Mouse (Mus musculus): ENCODE data around the gene Wfdc11.
"Not testable (repeated sequence)": the region's sequence is repeated elsewhere in the genome, so short reads cannot be mapped to it uniquely, and the experiment has no call there.

The Wfdc11 gene

DNA sequence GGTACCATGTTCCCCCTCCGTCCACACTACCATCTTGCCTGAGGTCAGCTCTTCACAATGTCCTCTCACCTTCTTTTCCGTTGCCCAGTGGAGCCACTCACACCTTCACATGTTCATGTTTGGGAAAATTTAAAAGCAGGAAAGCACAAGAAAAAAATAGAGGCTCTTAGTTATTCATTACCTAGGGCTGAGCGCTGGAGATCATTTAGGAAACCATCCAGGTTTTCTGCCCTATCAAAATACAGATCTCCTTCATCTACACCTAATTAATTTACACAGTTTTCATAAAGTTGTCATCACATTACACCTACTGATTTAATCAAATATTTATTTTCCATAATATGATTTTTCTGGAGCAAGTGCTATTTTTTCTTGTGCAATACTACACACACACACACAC, 35.2 kb downstream of the Wfdc11 start, which contains the start of gene Wfdc16:
Gene Wfdc16 (minus strand): TSS at position 101 of the 400 bp plus-strand sequence.
- no peak for DNase-seq (ENCODE audit: low spot score)

DNA sequence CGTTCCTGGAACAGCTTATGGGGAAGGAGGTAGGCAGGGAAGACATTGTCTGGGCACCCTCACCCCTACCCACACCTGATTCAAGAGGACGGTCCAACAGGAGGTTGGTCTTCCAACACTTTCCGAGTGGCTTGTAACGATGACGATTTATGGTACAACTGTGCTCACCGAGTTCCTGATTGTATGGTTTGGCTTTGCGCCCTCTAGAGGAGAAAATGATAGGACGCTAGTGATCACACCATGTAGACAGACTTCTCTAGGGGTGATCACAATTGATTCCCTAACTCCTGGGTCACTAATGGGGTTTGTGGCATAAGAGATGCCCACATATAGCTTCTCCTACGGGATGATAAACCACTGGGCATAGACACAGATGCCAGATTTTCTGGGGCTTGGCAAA, 38.6 kb downstream of the Wfdc11 start:
- DNase-seq (ENCODE audit: low spot score) = no peak

DNA sequence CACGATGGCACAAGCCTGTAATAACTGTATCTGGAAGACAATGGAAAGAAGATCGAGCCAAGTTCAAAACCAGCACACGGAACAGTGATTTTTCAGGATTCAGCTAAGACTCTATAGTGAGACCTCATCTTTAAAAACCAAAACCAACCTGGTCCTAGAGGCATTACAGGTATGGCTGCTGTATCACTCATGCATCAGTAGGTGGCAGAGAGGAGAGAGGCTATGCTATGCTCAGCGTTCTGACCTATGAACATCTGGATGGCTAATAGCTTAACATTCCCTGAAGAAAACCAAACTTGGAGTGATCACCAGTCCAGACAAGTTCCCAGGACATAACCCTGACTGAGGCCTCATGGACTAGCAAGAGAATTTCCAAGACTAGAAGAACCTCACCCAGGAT, 52.1 kb downstream of the Wfdc11 start:
- DNase-seq (ENCODE audit: low spot score) = no peak

DNA sequence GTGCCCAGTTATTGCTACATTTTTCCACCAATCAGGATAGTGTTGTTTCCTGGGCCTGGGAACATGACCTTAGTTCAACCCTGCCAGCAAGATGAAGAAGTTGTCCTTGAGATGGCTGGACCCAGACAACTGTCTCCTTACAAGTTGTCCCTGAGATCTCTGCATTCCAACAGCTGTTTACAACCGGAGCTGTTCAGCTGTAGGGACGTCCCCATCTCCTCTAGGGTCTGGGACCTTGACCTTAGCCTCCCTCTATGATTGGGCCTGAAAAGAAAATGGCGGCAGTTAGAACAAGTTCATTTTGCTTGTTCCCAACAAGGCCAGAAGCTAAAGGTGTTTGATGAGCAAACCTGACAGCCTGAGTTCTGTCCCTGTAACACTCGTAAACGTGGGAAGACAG, 54.8 kb downstream of the Wfdc11 start:
- DNase-seq (ENCODE audit: low spot score) = no peak

DNA sequence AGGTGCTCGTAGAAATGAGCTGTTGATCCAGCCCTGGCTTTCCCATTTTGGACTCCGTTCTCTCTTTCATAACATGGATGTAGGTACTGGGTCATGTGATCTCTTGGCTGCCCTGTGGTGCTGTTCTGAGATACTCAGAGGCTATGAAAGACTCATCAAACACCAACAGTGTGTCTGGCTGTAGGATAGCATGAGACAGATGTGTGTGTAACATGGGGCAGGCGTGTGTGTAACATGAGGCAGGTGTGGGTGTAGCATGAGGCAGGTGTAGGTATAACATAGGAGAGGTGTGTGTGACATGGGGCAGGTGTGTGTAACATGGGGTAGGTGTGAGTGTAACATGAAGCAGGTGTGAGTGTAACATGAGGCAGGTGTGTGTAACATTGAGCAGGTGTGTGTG, 58.5 kb downstream of the Wfdc11 start:
- DNase-seq (ENCODE audit: low spot score) = no peak

DNA sequence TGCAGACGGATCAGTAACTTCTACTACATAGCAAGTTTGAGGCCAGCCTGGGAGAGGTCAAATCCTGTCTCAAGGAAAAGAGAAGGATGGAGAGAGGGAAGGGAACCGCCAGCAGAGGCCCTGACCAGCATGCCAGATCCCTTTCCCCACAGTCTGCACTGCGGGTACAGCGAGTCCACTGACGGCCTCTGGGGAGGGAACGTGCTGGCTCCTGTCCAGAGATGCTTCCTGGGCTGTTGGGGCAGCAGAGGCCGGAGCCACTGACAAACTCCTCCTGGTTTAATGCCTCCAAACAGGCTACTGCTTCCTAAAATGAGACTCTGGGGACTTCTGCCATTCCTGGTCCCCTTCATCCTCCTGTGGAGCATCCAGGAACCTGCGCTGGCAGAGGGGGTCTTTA, 60.4 kb downstream of the Wfdc11 start, which contains the start of the genes Wfdc6b and Wfdc8:
Gene Wfdc6b (plus strand): TSS at position 52 of the 400 bp plus-strand sequence.
Gene Wfdc8 (minus strand): TSS at position 156 of the 400 bp plus-strand sequence.
- not testable (repeated sequence) for DNase-seq (ENCODE audit: low spot score)

Measured in left cerebral cortex, adult 11 months (tissue).